Mouse (Mus musculus) liver, adult 2 months (tissue): Measurements from ENCODE around the gene Ufsp2.

Experiments
- CTCF ChIP-seq: fragments of 200-500 bp; IDR thresholded peaks from 2 replicates; pipeline ENCODE4 v1.5.1; 2011; ENCODE audit warnings: low read depth, low read length, control low read depth
- POLR2A ChIP-seq: fragments of 200-500 bp; IDR thresholded peaks from 2 replicates; pipeline ENCODE4 v1.6.1; 2011; ENCODE audit warnings: low read length, control low read depth; ENCODE audit not compliant: insufficient read depth; ENCODE audit errors: extremely low read depth

- TF ChIP-seq POLR2A, result no peak
- no peak for TF ChIP-seq CTCF
Observed at GRCm38 (mm10) chr8:46005596-46005995, 30.3 kb downstream of the Ufsp2 start, which contains the start of gene Ankrd37.
